Mouse (Mus musculus) cortical plate, adult 2 months (tissue): ENCODE measurements around the gene Tgif2.

Experiments used
- CTCF ChIP-seq: fragments of 200-500 bp; IDR thresholded peaks from 2 replicates; pipeline ENCODE4 v1.5.1; 2011; ENCODE audit warnings: mild to moderate bottlenecking, control low read depth, low read length; ENCODE audit not compliant: insufficient read depth; ENCODE audit errors: extremely low read depth
- POLR2A ChIP-seq: fragments of 200-500 bp; IDR thresholded peaks from 2 replicates; pipeline ENCODE4 v1.6.1; 2011; ENCODE audit warnings: mild to moderate bottlenecking, low read length, control low read depth; ENCODE audit not compliant: insufficient read depth; ENCODE audit errors: extremely low read depth

- no peak for TF ChIP-seq POLR2A
- TF ChIP-seq CTCF, result no peak
Observed at GRCm38 (mm10) chr2:156874760-156875510, 35.1 kb downstream of the Tgif2 start.
